Mouse (Mus musculus) neural tube, embryonic 12.5 days (tissue): ENCODE results near the gene Rgs16. TPM values are rescaled to one million over a fixed set of nuclear protein-coding genes. Genes with fewer than 3 reads are reported as not detected.

Experiments used
- ATAC-seq: fragments of 200-750 bp; cut with Nextera tagmentation; 2 replicates; pipeline ENCODE4 v1.8.0; 2017; ENCODE audit warnings: low read depth, mild to moderate bottlenecking, moderate TSS enrichment, moderate library complexity; ENCODE audit not compliant: low FRiP score
- H3K27ac ChIP-seq: fragments of 300-500 bp; sonication (generic); 2 replicates; pipeline ENCODE4 v1.5.1; 2016
- H3K27me3 ChIP-seq: fragments of 300-500 bp; sonication (generic); replicated peaks from 2 replicates; pipeline ENCODE4 v1.6.1; 2016; ENCODE audit warnings: mild to moderate bottlenecking
- H3K36me3 ChIP-seq: fragments of 300-500 bp; sonication (generic); 2 replicates; pipeline ENCODE4 v1.6.1; 2016; ENCODE audit warnings: mild to moderate bottlenecking
- H3K4me1 ChIP-seq: fragments of 300-500 bp; sonication (generic); 2 replicates; pipeline ENCODE4 v1.6.1; 2016
- H3K4me2 ChIP-seq: fragments of 300-500 bp; sonication (generic); replicated peaks from 2 replicates; pipeline ENCODE4 v1.6.1; 2016; ENCODE audit warnings: mild to moderate bottlenecking
- H3K4me3 ChIP-seq: fragments of 300-500 bp; sonication (generic); 2 replicates; pipeline ENCODE4 v1.5.1; 2016
- H3K9ac ChIP-seq: fragments of 300-500 bp; sonication (generic); 2 replicates; pipeline ENCODE4 v1.6.1; 2016; ENCODE audit warnings: mild to moderate bottlenecking
- H3K9me3 ChIP-seq: fragments of 300-500 bp; sonication (generic); 2 replicates; pipeline ENCODE4 v1.6.1; 2016; ENCODE audit warnings: mild to moderate bottlenecking
- WGBS: fragments of 180-500 bp; shearing (Covaris S2); methylation state at CpG from one replicate; pipeline ENCODE4 v1.1.7; 2016; 5-methylcytosine and 5-hydroxymethylcytosine counted together
- polyA plus RNA-seq: library from polyadenylated mRNA; unstranded; fragments of >200 nt; fragmentation: Nextera tagmentation; extraction: Ambion mirVana; gene quantifications from 2 replicates; pipeline ENCODE4 v1.2.1, GENCODE M21; 2016

Rgs16 gene
- 42.6 TPM in 2 replicates for polyA plus RNA-seq

GRCm38 (mm10) chr1:153740145-153740544, at the start of gene Rgs16:
Rgs16 (plus strand) TSS chr1:153740349.
- Histone ChIP-seq H3K4me1 (peaks cover 49% of the 10 kb centered on the region), H3K27ac (no peak within 1 kb of the TSS), H3K36me3 (peaks cover 13% of the 10 kb centered on the region; the same call in 1 of the 2 replicates), H3K27me3 (0 out of 2 replicates have a peak, but pooled peaks cover 3% of the 10 kb centered on the region), H3K9ac (peak within 1 kb of the TSS; percentile 53), H3K4me3 (peak within 1 kb of the TSS; percentile 44), H3K4me2 (peak within 1 kb of the TSS; percentile 71), H3K9me3 (no peaks in the 10 kb centered on the region)
- under 1% methylated on average over 28 of the region's 28 CpGs for WGBS
- ATAC-seq: peak; percentile 67

GRCm38 (mm10) chr1:153692526-153692925, 47.6 kb upstream of the Rgs16 start:
- H3K27me3 ChIP-seq: no peaks in the 10 kb centered on the region
- 86% methylated on average over 6 of the region's 6 CpGs for WGBS

DNA sequence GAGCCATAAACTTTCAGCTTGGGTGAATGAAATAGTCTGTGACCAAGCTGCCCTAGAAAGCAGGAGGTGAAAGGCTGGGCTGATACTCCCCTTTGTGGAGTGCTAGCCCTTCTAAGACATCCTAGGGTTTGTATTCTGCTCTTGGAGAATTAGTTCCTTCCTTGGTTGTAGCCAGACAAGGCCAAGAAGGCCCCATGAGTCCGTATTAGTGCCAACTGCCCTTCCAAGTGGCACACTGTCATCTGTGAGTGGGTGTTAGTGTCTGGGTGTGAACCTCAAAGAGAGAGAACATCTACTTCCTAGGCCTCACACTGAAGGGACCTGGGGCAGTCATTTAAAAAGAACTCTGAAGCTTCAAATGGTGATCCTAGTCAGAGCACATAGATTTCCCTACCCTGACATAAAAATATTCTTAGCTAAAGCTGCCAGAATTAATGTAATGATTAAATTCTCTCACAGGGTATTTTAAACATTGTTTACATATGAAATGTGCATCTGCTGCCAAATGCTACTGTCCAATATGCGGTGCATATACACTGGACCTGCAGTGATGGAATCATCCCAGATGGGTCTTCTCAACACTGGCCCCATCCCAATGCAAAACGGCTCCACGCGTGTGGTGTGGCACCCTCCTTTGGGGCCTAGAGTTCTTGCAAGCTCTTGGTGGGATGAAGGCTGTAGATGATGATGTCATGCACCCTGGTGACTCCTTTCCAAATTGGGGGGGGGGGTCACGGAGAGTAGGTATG, 45.6 kb upstream of the Rgs16 start:
- no peak overlapping the region for H3K4me3 ChIP-seq
- ATAC-seq: no peak
- WGBS: 90% methylated on average over 6 of the region's 6 CpGs
- H3K4me2 ChIP-seq: no peak overlapping the region
- H3K4me1 ChIP-seq: no peaks in the 10 kb centered on the region
- peaks cover 7% of the 10 kb centered on the region; the same call in 1 of the 2 replicates for H3K36me3 ChIP-seq
- H3K27ac ChIP-seq: no peak overlapping the region
- H3K27me3 ChIP-seq: no peaks in the 10 kb centered on the region
- H3K9ac ChIP-seq: no peak overlapping the region
- H3K9me3 ChIP-seq: no peaks in the 10 kb centered on the region

More at GRCm38 (mm10) chr1:153692526-153692925, 47.6 kb upstream of the Rgs16 start:
- peaks cover 7% of the 10 kb centered on the region; the same call in 1 of the 2 replicates for H3K36me3 ChIP-seq
- no peak for ATAC-seq
- no peak overlapping the region for H3K4me2 ChIP-seq
- no peak overlapping the region for H3K4me3 ChIP-seq
- H3K9me3 ChIP-seq: no peaks in the 10 kb centered on the region
- H3K27ac ChIP-seq: no peak overlapping the region
- no peak overlapping the region for H3K9ac ChIP-seq
- H3K4me1 ChIP-seq: no peaks in the 10 kb centered on the region

- Histone ChIP-seq H3K27me3 (no peaks in the 10 kb centered on the region), H3K9ac (no peak overlapping the region), H3K4me3 (no peak overlapping the region), H3K9me3 (no peaks in the 10 kb centered on the region), H3K36me3 (peaks cover 7% of the 10 kb centered on the region; the same call in 1 of the 2 replicates), H3K4me1 (no peaks in the 10 kb centered on the region), H3K27ac (no peak overlapping the region), H3K4me2 (no peak overlapping the region)
- ATAC-seq: no peak
- 90% methylated on average over 10 of the region's 10 CpGs for WGBS
Measured at GRCm38 (mm10) chr1:153695398-153695797, 44.8 kb upstream of the Rgs16 start.

- Histone ChIP-seq H3K27me3 (no peaks in the 10 kb centered on the region), H3K27ac (no peak overlapping the region), H3K4me1 (no peaks in the 10 kb centered on the region), H3K36me3 (peaks cover 7% of the 10 kb centered on the region; the same call in 1 of the 2 replicates), H3K4me3 (no peak overlapping the region), H3K4me2 (no peak overlapping the region), H3K9ac (no peak overlapping the region), H3K9me3 (no peaks in the 10 kb centered on the region)
- 92% methylated on average over 11 of the region's 11 CpGs for WGBS
- no peak for ATAC-seq
Measured at GRCm38 (mm10) chr1:153696093-153696492, 44.1 kb upstream of the Rgs16 start.

DNA sequence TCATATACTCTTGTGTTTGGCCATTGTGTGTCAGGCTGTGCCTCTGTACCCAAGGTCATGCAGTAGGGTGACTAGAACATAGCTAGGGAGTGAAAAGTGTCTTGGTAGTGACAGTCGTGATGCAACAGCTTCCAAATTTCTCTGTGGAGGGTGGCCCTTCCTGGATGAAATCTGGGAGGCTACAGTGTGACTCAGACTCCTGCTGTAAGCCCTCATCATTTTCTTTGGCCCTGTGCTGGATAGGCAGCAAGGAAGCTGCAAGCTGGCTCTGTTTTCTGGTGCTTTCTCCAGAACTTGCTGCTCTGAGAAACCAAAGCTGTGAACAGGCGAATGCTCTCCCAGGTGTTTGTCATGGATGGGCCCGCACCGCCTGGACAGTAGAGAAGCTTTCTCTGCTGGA, 43.6 kb upstream of the Rgs16 start:
- Histone ChIP-seq H3K9me3 (no peaks in the 10 kb centered on the region), H3K4me2 (no peak overlapping the region), H3K27me3 (no peaks in the 10 kb centered on the region), H3K4me3 (no peak overlapping the region), H3K27ac (no peak overlapping the region), H3K36me3 (peaks cover 7% of the 10 kb centered on the region; the same call in 1 of the 2 replicates), H3K9ac (no peak overlapping the region), H3K4me1 (no peaks in the 10 kb centered on the region)
- ATAC-seq: no peak
- 94% methylated on average over 4 of the region's 4 CpGs for WGBS

DNA sequence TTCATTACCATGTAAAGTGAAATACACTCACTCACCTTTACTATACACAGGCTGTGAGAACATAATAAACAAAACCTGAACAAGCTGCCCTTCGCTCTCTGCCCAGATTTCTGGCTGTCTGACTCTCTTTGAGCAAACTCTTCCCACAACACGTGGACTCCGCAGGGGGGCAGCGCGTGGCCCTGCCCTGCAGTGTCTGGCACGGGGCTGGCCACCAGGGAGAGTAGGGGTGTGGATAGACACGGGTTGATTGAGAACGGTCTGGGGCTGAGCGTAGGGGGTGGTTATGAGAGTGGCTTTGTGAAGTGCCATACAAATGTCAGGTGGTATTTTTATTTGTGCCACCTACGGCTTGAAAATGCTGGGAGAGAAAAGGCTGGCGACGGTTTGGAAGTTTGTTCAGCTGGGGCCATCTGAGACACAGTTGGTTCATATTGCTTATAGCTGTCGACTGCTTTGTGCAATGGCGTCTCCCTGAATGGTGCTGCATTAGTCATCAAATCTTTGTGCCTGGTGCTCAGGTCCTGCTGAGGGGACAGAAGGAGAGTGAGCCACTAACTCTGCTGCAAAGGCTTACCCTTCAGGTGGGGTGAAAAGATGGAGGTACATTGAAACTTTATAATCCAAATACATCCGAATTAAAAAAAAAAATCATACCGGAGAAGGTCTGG, 42.4 kb upstream of the Rgs16 start:
- no peak for ATAC-seq
- Histone ChIP-seq H3K9me3 (no peaks in the 10 kb centered on the region), H3K27ac (no peak overlapping the region), H3K9ac (no peak overlapping the region), H3K4me2 (no peak overlapping the region), H3K4me1 (peaks cover under 1% of the 10 kb centered on the region; the same call in 1 of the 2 replicates), H3K36me3 (peaks cover 7% of the 10 kb centered on the region; the same call in 1 of the 2 replicates), H3K27me3 (no peaks in the 10 kb centered on the region), H3K4me3 (no peak overlapping the region)
- WGBS: 58% methylated on average over 16 of the region's 16 CpGs

GRCm38 (mm10) chr1:153698311-153699084, 41.7 kb upstream of the Rgs16 start:
- peaks cover 7% of the 10 kb centered on the region; the same call in 1 of the 2 replicates for H3K36me3 ChIP-seq
- ATAC-seq: no peak
- no peak overlapping the region for H3K27ac ChIP-seq
- H3K4me2 ChIP-seq: no peak overlapping the region
- H3K4me3 ChIP-seq: no peak overlapping the region
- H3K9ac ChIP-seq: no peak overlapping the region
- H3K27me3 ChIP-seq: no peaks in the 10 kb centered on the region
- H3K4me1 ChIP-seq: peaks cover 8% of the 10 kb centered on the region
- no peaks in the 10 kb centered on the region for H3K9me3 ChIP-seq
- WGBS: 73% methylated on average over 7 of the region's 7 CpGs

GRCm38 (mm10) chr1:153700448-153701063, 39.6 kb upstream of the Rgs16 start:
- no peak for ATAC-seq
- H3K9ac ChIP-seq: no peak overlapping the region
- H3K9me3 ChIP-seq: no peaks in the 10 kb centered on the region
- no peaks in the 10 kb centered on the region for H3K27me3 ChIP-seq
- no peaks in the 10 kb centered on the region for H3K36me3 ChIP-seq
- 85% methylated on average over 11 of the region's 11 CpGs for WGBS
- no peak overlapping the region for H3K4me2 ChIP-seq
- peaks cover 23% of the 10 kb centered on the region for H3K4me1 ChIP-seq
- no peak overlapping the region for H3K4me3 ChIP-seq
- no peak overlapping the region for H3K27ac ChIP-seq

- no peak overlapping the region for H3K27ac ChIP-seq
- 88% methylated on average over 1 of the region's 1 CpGs for WGBS
- no peak for ATAC-seq
Measured at GRCm38 (mm10) chr1:153701461-153701860, 38.7 kb upstream of the Rgs16 start.

GRCm38 (mm10) chr1:153702166-153702852, 37.8 kb upstream of the Rgs16 start:
- H3K36me3 ChIP-seq: no peaks in the 10 kb centered on the region
- no peak overlapping the region for H3K4me2 ChIP-seq
- WGBS: 85% methylated on average over 8 of the region's 8 CpGs
- no peaks in the 10 kb centered on the region for H3K9me3 ChIP-seq
- H3K27ac ChIP-seq: no peak overlapping the region
- no peak for ATAC-seq
- H3K4me1 ChIP-seq: peaks cover 23% of the 10 kb centered on the region
- H3K4me3 ChIP-seq: no peak overlapping the region
- no peak overlapping the region for H3K9ac ChIP-seq
- no peaks in the 10 kb centered on the region for H3K27me3 ChIP-seq

More at GRCm38 (mm10) chr1:153701461-153701860, 38.7 kb upstream of the Rgs16 start:
- Histone ChIP-seq H3K9me3 (no peaks in the 10 kb centered on the region), H3K4me3 (no peak overlapping the region), H3K27me3 (no peaks in the 10 kb centered on the region), H3K4me1 (peaks cover 23% of the 10 kb centered on the region), H3K4me2 (no peak overlapping the region), H3K9ac (no peak overlapping the region), H3K36me3 (no peaks in the 10 kb centered on the region)
